Mouse (Mus musculus) layer of hippocampus, adult 9-11 months (tissue): Measurements from ENCODE around the gene Shmt2.

Source experiments
- DNase-seq: peaks from one replicate; pipeline ENCODE4 v3.0.0; 2022

The Shmt2 gene

GRCm38 (mm10) chr10:127510895-127511617 is 11.2 kb downstream of the Shmt2 start:
- no peak for DNase-seq

DNA sequence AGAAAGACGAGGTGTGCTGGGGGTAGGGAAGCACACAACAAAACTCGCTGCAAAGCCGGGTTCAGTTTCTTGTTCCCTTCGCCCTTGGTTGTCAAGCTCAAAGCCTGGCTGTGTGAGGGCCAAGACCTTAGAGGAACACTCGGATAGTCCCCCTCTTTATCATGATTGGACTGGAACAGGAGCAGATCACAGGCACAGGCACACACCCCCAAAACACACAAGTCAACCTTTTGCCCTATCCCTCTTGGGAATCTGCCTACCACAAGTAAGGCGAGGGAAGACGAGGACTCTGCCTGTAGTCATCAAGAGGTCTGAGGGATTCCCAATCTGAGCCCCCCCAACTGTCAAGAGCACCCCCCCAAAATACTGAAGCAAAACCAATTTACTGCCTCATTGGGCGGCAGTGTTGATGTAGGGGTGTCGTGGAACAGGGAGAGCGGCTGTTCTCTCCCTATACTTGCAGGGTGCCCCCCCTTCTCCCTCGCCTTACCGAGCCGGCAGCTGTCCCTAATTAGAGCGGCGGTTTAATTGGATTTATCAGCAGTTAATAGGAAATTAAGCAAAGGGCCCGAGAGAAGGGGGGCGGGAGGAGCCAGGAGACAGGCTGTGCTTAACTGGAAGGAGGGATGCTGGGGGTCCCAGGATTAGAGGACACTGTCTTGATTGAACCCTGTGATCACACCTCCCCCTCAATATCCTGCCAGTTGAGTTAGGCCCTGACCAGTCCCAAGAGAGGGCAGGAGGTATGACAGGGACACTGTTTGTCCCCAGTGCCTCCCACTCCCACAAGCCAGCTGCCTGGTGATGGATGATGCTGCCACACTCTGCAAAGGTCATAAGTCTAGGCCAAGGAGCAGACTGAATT is 12.2 kb downstream of the Shmt2 start:
- DNase-seq, result peak; percentile 52

GRCm38 (mm10) chr10:127509051-127509836 is 13.0 kb downstream of the Shmt2 start:
- DNase-seq, result peak; percentile 78

- peak; percentile 68 for DNase-seq
Observed at GRCm38 (mm10) chr10:127508239-127508638, 14.0 kb downstream of the Shmt2 start.

GRCm38 (mm10) chr10:127500894-127501893 is 21.1 kb downstream of the Shmt2 start, which contains the start of gene Stac3:
Stac3 (plus strand) TSS chr10:127501686.
- DNase-seq, result no peak

GRCm38 (mm10) chr10:127500042-127500441 is 22.2 kb downstream of the Shmt2 start:
- DNase-seq, result no peak

DNA sequence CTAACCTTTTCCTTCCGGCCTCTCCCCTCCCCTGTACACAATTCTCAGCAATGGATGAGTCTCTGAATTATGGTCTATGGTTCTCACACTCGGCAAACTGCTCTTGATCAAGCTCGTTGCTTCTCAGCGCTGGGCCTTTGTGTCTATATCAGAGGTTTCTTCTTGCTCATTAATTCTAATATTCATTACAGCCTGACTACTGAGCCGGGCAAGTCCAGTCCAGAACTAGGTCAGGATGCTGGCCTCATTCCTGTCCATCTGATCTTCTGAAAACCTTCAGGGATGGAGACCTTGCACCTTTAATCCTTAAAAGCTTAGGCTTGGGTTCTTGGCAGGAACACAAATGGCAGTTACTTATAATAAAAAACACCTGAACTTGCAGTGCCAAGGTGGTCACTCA is 22.7 kb downstream of the Shmt2 start:
- no peak for DNase-seq

DNA sequence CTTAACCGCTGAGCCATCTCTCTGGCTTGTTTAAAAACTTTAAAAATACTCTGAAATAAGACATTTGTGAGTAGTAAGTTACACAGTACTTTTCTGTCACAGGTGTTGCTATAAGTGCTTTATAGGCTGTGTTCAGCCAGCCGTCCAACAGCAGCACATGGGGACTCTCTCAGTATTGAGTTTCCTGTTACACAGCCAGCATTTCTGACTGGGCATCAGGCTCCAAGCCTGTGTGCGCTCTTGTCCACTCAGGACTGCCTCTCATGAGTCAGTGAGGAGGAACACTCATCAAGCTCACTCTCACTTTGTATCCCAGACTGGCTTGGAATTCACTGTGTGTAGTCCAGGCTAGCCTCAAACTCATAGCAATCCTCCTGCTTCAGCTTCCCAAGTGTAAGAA is 26.1 kb downstream of the Shmt2 start:
- DNase-seq, result no peak

- DNase-seq, result no peak
Observed at GRCm38 (mm10) chr10:127492118-127492517, 30.1 kb downstream of the Shmt2 start.

GRCm38 (mm10) chr10:127491128-127491512 is 31.1 kb downstream of the Shmt2 start:
- no peak for DNase-seq

DNA sequence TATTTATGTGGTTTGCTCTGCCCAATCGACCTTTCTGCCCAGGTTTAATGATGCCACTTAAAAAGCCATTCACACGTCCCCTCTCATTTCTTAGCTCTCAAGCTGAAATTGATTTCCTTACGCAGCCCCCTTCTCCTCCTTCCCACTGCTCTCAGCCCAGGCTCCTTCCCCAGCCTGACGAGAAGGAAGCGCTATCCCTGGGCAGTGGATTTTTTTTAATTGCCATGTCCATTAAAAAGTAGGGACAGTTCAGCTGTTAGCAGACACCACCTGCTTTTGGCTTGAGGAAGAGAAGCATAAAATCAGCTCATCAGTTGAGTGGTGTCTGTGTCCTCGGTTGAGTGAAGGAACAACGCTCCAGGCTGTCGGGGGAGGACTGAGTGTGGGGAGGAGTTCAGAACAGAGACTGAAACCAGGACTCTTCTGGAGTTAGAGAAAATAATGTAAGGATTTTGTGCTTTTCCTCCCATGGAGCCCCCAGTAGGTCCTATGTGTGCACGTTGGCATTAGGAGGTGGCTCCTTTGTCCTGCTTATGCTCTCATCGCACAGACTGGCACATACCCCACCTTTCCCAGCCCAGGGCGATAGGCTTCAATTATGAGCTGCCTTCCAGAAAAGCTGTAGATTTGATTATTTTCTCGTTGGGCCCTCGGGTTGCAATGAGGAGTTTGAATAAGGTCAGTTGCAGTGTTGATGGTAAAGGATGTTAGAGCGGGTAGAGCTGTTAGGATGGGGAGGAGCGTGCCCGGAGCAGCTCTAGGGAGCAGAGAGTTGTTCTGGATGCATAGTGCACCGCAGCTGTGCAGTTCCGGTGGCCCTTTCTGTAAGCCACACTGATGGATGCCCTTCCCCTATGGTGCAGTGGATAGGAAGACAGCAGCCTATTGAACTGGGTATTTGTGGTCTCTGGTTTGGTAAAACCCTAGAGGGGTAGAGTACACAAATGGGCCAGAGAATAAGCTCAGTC is 31.8 kb downstream of the Shmt2 start:
- no peak for DNase-seq

GRCm38 (mm10) chr10:127488856-127489255 is 33.4 kb downstream of the Shmt2 start:
- DNase-seq, result no peak

GRCm38 (mm10) chr10:127485235-127485634 is 37.0 kb downstream of the Shmt2 start:
- no peak for DNase-seq

DNA sequence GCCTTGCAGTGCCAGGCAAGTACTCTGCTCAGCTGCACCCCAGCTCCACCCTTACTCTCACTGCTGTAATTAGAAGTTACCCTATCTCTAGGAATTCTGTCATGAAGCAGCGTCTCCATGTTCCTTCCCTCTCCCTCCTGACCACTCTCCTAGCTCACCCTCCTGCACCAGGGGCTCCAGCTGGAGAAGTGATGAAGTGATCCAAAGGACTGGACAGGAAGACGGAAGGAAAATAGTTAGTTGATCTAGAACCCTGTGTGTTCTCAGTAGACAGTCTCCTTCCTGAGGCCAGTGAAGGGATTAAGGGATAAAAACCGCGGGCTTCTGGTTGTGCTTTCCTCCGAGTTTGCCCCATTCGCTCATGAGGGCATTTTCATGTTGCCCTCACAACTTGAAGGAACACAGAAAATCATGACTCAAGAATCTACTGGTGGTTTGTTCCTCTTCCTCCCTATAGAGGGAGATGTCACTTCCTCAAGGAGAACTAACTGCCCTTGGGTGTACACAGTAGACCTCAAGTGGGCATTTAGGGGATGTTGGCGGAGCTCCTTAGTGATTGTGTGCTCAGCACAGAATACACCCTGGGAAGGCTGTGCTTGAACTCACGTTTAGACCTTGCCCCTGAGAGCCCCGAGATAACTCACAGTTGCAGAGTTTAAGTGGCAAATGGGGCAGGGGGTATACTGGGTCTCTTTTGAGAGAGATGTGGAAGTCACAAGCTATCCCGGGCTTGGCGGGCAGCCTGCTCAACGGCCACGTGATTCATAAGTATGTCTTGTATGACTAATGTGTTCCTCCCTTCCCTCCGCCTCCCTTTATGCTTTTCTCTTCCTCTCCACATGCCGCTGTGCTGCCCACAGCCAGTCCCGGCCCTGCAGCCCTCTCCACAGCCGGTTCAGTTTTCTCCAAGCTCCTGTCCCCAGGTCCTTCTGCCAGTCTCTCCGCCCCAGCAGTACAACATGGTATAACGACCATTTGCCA is 41.1 kb downstream of the Shmt2 start:
- peak; percentile 79 for DNase-seq

DNA sequence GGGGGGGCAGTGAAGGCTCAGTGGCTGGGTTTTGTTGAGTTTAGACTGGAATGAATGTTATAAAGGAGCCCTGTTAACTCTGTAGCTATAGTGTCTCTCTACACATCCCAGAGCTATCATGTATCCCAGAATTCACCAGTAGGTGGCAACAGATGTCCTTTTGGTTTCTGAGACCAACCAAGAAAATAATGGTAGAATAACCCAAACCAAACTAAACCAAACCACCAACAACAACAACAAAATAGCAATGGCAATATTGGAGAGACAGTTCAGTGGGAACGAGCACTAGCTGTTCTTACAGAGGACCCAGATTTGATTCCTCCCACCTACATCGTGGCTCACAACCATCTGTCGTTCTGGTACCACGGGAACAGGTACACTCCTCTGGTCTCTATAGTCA is 43.1 kb downstream of the Shmt2 start:
- peak; percentile 57 for DNase-seq

GRCm38 (mm10) chr10:127477301-127477700 is 44.9 kb downstream of the Shmt2 start:
- no peak for DNase-seq

- DNase-seq, result no peak
Observed at GRCm38 (mm10) chr10:127476541-127476940, 45.7 kb downstream of the Shmt2 start.

GRCm38 (mm10) chr10:127475175-127475574 is 47.1 kb downstream of the Shmt2 start:
- no peak for DNase-seq

GRCm38 (mm10) chr10:127472722-127473121 is 49.5 kb downstream of the Shmt2 start:
- DNase-seq, result no peak
